ENCODE assay signal across 23 mouse cellular contexts in the genomic region with DNA sequence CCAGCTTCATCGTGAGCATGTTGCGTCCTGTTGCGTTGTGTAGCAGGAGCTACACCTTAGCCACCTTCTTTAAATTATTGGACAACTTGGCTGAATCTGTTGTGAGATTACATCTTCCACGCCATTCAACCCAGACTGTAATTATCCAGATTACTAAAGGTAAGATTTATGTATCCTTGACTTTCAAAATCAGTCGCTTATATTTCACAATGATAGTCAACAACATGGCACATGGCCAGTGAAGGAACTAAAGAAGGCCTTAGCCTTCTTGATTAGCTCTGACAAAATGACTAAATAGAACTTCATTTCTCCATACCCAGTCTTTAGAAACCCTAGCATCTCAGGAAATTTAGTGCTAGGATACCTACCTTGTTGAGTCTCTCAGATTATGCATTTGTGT. TPM values are rescaled to one million over a fixed set of nuclear protein-coding genes. Genes with fewer than 3 reads are reported as not detected.
DNase-seq lines count a peak whose midpoint lies in the region; TF ChIP-seq lines count a peak whose summit lies in the region.
"Had no signal": no experiment of that assay in that cellular context is flagged by ENCODE, and none has a peak within 500 bp of the region (broad histone marks: within the 10 kb centered on the region; RNA-seq: fewer than 3 reads in every experiment).

No protein-coding gene starts in this region.

- intact Hi-C loops in left cerebral cortex, adult 2 months (cut with DNase I): loop anchor here (5.0 kb wide), 1 partner anchor 169 kb away; no protein-coding TSS in a partner anchor

- H3K4me3 ChIP-seq in left cerebral cortex, adult 2 months: no peak overlapping the region
- H3K4me3 ChIP-seq: embryonic facial prominence, embryonic 10.5 days; embryonic facial prominence, embryonic 12.5 days; forebrain, embryonic 10.5 days; forebrain, embryonic 12.5 days had no signal

- DNase-seq in adrenal gland, adult 2 months: peak; percentile 48
- no peak for DNase-seq in adrenal gland, postnatal 25 days
- peak; percentile 55 for DNase-seq in adrenal gland, postnatal 14 days
- DNase-seq in adrenal gland, postnatal 4 days (ENCODE audit: low spot score in 2 of 2): no peak
- peak; percentile 29 for DNase-seq in NIH3T3 (ENCODE audit: low read depth)
- DNase-seq in fat pad, adult 2 months (ENCODE audit: extremely low read depth, low read depth, low spot score): peak; percentile 80
- DNase-seq in layer of hippocampus, adult 9-10 months (ENCODE audit: low spot score): no peak
- no peak for DNase-seq in left cerebral cortex, adult 2 months (ENCODE audit: extremely low spot score in 1 of 2, low spot score in 2 of 2)
- DNase-seq: B cell, adult 2 months; cerebellum, adult 11-12 months; cerebellum, adult 2 months; cerebellum, adult 9-10 months; cerebellum, postnatal 10 days; cerebellum, postnatal 25 days had no signal

- H3K27ac ChIP-seq in left cerebral cortex, adult 2 months: no peak overlapping the region
- H3K27ac ChIP-seq: embryonic facial prominence, embryonic 10.5 days; embryonic facial prominence, embryonic 12.5 days; forebrain, embryonic 10.5 days; forebrain, embryonic 12.5 days had no signal

- TF ChIP-seq CTCF in left cerebral cortex, adult 2 months (IDR thresholded peaks at IDR 0.05): no peak

RNA-seq across cellular contexts. Expression of a gene that starts 7.8 kb away (rescaled TPM):
- 100 to 1,000 TPM; 202 to 243 TPM for total RNA-seq in adrenal gland, adult 2 months (2021)
- 685 and 754 TPM in 2 replicates for polyA plus RNA-seq in adrenal gland, adult 2 months (2012; rRNA removed)
- 217 and 256 TPM in 2 replicates for total RNA-seq in adrenal gland, postnatal 25 days (2021)
- total RNA-seq in adrenal gland, postnatal 14 days (2021): 177 and 199 TPM in 2 replicates
- 100 to 1,000 TPM; 171 to 192 TPM for total RNA-seq in adrenal gland, postnatal 4 days (2021)
- total RNA-seq in left cerebral cortex, adult 2 months (2021): 100 to 1,000 TPM; 113 to 123 TPM

RNA-seq across cellular contexts. Expression of a gene that starts 15.9 kb away (rescaled TPM):
- 1,000 to 10,000 TPM; 1,060 to 1,239 TPM for total RNA-seq in adrenal gland, adult 2 months (2021)
- polyA plus RNA-seq in adrenal gland, adult 2 months (2012; rRNA removed): 708 and 828 TPM in 2 replicates
- total RNA-seq in adrenal gland, postnatal 25 days (2021): 639 and 861 TPM in 2 replicates
- total RNA-seq in adrenal gland, postnatal 14 days (2021): 1,539 and 1,562 TPM in 2 replicates
- total RNA-seq in adrenal gland, postnatal 4 days (2021): 100 to 1,000 TPM; 259 to 304 TPM
- total RNA-seq in left cerebral cortex, adult 2 months (2021): 100 to 1,000 TPM in 1 of 2 experiments, 10 to 100 TPM in 1; 90.7 to 100 TPM
- total RNA-seq: G1E had no signal
- polyA plus RNA-seq: G1E had no signal

RNA-seq across cellular contexts. Expression of a gene that starts 27.9 kb away (rescaled TPM):
- total RNA-seq in adrenal gland, adult 2 months (2021): 10 to 100 TPM; 22.1 to 33.4 TPM
- 111 and 156 TPM in 2 replicates for polyA plus RNA-seq in adrenal gland, adult 2 months (2012; rRNA removed)
- total RNA-seq in adrenal gland, postnatal 25 days (2021): 30.4 and 43.7 TPM in 2 replicates
- total RNA-seq in adrenal gland, postnatal 14 days (2021): 17.6 and 18.1 TPM in 2 replicates
- total RNA-seq in adrenal gland, postnatal 4 days (2021): 10 to 100 TPM; 34.8 to 45.6 TPM
- total RNA-seq in left cerebral cortex, adult 2 months (2021): 10 to 100 TPM in 1 of 2 experiments, 1 to 10 TPM in 1; 5.3 to 11.7 TPM
- polyA plus RNA-seq: CD4-positive, CD25-positive, alpha-beta regulatory T cell, adult 4 months; cerebellum, adult 2 months; embryonic facial prominence, embryonic 10.5 days; embryonic facial prominence, embryonic 12.5 days; embryonic facial prominence, embryonic 14.5 days; forebrain, embryonic 10.5 days; forebrain, embryonic 12.5 days; forebrain, embryonic 14.5 days; forebrain, embryonic 16.5 days had no signal

RNA-seq across cellular contexts. Expression of a gene that starts 31.3 kb away (rescaled TPM):
- total RNA-seq in adrenal gland, adult 2 months (2021): 10 to 100 TPM; 37.6 to 53.6 TPM
- 74.6 and 76.9 TPM in 2 replicates for polyA plus RNA-seq in adrenal gland, adult 2 months (2012; rRNA removed)
- 51.9 and 63.6 TPM in 2 replicates for total RNA-seq in adrenal gland, postnatal 25 days (2021)
- total RNA-seq in adrenal gland, postnatal 14 days (2021): 40.0 and 57.6 TPM in 2 replicates
- 100 to 1,000 TPM in 1 of 2 experiments, 10 to 100 TPM in 1; 94.9 to 103 TPM for total RNA-seq in adrenal gland, postnatal 4 days (2021)
- total RNA-seq in left cerebral cortex, adult 2 months (2021): 100 to 1,000 TPM; 157 to 163 TPM

RNA-seq across cellular contexts. Expression of a gene that starts 39.5 kb away (rescaled TPM):
- total RNA-seq in adrenal gland, adult 2 months (2021): 10 to 100 TPM; 46.4 to 54.6 TPM
- polyA plus RNA-seq in adrenal gland, adult 2 months (2012; rRNA removed): 26.1 and 32.6 TPM in 2 replicates
- total RNA-seq in adrenal gland, postnatal 25 days (2021): 47.5 and 61.7 TPM in 2 replicates
- total RNA-seq in adrenal gland, postnatal 14 days (2021): 40.9 and 42.7 TPM in 2 replicates
- total RNA-seq in adrenal gland, postnatal 4 days (2021): 10 to 100 TPM; 54.3 to 57.0 TPM
- 10 to 100 TPM; 32.3 to 34.7 TPM for total RNA-seq in left cerebral cortex, adult 2 months (2021)

Comparison
In these comparisons a context has a peak if more than half of its experiments do, and no peak if none do; other contexts are left out.
1. DNase-seq: peak in adrenal gland, adult 2 months (single experiment), adrenal gland, postnatal 14 days (single experiment), NIH3T3 (single experiment) and fat pad, adult 2 months (single experiment); none in adrenal gland, postnatal 25 days (single experiment), adrenal gland, postnatal 4 days (0 of 2), layer of hippocampus, adult 9-10 months (single experiment) and left cerebral cortex, adult 2 months (0 of 2).